Mouse (Mus musculus) right cerebral cortex, adult 2 months (tissue): Measurements from ENCODE around the gene Zfp444.
A peak's percentile ranks its signal among the peaks of the same experiment; 100 is the strongest.

Source experiments
- DNase-seq, 2 experiments: peaks; one replicate each; pipeline ENCODE4 v3.0.0; 2021 to 2022; ENCODE audit warnings: low spot score in 2 of 2

Gene Zfp444

DNA sequence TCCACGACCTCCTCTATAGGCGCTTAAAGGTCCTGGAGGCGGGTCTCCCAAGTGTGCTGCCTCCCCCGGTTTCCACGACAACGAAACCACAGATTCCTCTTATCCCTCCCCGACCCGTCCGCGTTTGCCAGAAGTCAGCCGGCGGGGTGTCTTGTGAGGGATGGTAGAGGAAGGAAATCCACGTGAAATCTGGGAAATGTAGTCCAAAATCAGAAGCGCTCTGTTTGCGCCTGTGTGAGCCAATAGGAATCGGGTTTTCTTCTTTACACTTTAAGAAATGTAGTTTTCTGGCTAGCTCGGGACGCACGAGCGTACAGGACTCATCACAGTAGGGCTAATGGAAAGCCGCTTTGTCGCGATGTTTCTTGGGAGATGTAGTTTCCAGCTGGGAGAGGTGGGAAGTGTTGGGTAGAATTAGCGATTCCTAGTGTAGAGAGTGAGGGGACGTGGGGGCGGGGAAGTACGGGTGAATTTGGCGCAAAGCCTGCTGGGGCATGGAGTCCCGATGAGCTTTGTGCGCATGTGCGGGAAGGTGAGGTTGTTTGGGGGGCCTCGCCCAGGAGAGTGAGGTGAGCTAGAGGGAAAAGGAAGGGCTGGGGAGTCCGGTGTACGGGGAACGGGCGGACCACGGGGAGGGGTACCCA is at the start of gene Zfp444:
Gene Zfp444, plus strand, starts transcription at position 221 of the 644 bp plus-strand sequence.
- DNase-seq = peak; percentile 100

GRCm38 (mm10) chr7:6126690-6127448 is 45.2 kb upstream of the Zfp444 start:
- peak; percentile 91 to 93 for DNase-seq

- no peak for DNase-seq
Observed at GRCm38 (mm10) chr7:6130346-6130745, 41.7 kb upstream of the Zfp444 start.

DNA sequence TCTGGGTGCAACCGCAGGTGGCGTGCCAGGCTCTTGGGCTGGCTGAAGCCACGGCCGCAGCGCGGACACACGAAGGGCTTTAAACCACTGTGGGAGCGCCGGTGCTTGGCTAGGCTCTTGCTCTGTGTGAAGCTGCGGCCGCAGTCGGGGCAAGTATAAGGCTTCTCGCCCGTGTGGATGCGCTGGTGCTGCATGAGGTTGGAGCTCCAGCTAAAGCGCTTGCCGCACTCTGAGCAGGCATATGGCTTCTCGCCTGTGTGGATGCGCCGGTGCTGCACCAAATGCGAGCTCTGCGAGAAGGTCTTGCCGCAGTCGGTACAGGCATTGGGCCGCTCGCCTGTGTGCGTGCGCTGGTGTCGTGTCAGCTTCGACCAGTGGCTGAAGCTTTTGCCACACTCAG is 39.4 kb upstream of the Zfp444 start:
- no peak for DNase-seq

GRCm38 (mm10) chr7:6136497-6136896 is 35.5 kb upstream of the Zfp444 start:
- no peak for DNase-seq

GRCm38 (mm10) chr7:6139295-6139694 is 32.7 kb upstream of the Zfp444 start:
- no peak for DNase-seq

DNA sequence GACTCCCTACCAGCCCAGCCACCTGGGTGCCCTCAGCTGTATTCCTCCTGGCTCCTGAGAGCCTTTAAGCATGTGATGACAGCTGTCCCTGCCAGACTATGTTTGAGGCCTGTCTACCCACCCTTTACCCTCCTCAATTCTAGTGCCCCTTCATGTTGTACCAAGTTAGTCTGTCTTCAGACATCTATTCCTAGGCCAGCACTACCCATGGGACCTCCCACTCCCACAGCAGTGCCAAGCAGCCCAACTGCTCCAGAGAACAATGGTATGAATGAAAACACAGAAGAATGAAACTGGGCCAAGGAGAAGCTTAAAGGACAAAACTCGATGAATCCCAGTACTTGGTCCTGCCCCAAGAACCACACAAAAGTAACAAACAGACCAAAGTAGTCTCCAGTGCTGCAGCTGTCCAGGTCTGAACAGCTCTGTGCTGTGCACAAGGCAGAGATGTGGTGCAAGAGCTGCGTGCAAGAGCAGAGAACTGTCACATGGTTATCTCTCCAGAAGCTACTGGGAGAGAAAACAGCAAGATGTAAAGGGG is 28.0 kb upstream of the Zfp444 start:
- no peak for DNase-seq

DNA sequence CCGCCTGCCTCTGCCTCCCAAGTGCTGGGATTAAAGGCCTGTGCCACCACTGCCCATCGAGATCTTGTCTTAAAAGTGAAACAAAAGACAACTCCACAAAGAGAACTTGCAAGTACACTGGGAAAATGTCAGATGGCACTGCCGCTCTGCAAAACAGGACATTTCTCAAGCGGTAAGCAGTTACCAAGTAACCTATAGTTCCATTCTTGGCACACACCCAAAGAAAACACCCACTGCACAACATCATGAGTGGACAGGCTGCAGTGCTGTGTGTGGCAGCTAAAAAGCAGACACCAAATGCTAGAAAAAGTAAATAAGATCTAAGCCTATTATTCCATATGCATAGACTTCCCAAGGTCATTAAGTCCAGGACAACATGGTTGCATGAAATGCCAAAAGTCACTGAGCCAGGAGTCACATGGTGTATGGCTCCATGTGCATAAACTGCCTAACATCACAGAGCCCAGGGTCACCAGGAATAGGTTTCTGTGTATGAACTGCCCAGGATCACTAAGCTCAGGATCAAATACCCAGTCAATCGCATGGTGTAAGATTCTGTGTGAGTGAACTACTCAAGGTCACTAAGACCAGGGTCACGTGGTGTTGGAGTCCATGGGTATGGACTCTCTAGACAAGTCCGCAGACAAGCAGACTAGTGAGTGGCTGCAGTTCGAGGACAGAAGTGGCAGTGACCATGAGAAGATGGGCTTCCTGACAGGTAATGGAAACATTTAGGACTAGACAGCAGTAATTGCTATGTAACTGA is 26.4 kb upstream of the Zfp444 start:
- no peak for DNase-seq

DNA sequence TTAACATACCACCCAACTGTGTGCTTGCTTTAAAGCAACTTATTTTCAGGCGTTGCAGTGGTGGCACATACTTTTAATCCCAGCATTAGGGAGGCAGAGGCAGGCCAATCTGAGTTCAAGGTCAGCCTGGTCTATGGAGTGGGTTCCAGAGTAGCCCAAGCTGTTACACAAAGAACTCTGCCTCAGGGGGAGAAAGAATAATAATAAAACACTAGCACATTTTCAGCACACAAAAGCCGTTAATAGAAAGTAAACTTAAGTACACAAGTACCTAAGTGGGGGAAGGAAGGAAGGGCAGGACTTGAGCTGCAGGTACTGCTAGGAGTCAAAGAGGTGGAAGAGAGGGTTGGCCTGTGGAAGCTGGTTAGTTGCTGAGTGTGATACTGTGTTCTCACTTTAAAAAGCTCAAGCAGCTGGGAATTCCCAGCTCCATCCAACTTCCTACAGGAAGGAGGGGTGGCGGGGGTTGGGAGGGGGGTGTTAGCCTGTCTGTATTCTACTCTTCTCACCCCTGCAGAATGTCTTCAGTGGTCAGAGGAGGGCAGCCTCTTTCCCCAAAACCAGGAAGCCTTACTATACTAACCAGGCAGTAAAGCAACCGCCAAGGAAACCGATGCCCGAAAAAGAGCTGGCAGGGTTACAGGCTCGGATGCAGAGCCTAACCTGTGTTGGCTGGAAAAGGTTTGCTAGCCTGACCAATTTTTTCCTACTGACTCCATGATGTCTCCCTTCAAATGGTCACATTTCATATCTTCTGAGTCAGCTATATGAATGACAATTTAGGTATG is 25.6 kb upstream of the Zfp444 start:
- no peak for DNase-seq

- no peak for DNase-seq
Observed at GRCm38 (mm10) chr7:6146982-6147325, 25.1 kb upstream of the Zfp444 start.

- no peak for DNase-seq
Observed at GRCm38 (mm10) chr7:6147688-6148087, 24.3 kb upstream of the Zfp444 start.

- no peak for DNase-seq
Observed at GRCm38 (mm10) chr7:6151266-6151665, 20.8 kb upstream of the Zfp444 start.

DNA sequence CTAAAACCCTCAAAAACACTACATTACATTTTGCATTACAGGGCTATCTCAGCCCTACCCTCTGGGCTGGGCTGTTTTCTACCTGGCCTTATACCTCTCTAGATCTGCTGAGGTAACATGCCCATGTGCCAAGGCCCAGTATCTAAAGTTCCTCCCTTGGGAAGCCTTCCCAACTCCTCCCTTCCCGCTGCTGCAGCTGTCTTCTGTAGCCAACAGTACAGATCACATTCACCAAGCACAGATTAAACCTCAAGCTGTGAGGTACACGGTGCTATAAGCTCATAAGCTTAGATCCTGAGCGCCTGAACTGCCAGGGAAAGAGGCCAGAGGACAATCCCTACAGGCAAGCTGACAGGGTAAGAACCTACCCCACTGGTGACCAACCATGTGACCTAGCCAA is 20.0 kb upstream of the Zfp444 start:
- no peak for DNase-seq

- DNase-seq = no peak
Observed at GRCm38 (mm10) chr7:6153131-6153530, 18.9 kb upstream of the Zfp444 start.

DNA sequence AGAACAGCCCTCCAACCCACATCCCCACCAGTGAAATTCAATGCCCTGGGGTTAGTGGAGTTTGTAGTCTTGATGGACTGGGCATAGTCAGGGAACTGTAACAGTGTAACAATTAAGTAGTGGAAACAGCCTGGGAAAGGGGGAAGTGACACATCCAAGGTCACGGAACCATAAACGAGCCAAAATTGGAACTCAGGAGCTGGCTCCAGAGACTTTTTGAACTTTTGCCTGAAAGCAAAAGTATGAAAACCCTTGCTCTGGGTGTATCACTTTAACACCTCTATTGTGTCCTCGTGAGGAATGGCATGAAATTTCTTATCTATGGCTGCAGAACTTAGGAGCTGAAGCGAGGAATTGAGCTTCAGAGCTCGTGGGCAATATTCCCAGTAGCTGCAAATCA is 17.9 kb upstream of the Zfp444 start:
- no peak for DNase-seq

GRCm38 (mm10) chr7:6155031-6155872 is 16.8 kb upstream of the Zfp444 start:
- peak; percentile 73 to 79 for DNase-seq

GRCm38 (mm10) chr7:6155901-6156411 is 16.1 kb upstream of the Zfp444 start, which contains the start of gene Zfp787:
Gene Zfp787, minus strand, starts transcription at chr7:6155997.
- peak; percentile 92 to 94 for DNase-seq

DNA sequence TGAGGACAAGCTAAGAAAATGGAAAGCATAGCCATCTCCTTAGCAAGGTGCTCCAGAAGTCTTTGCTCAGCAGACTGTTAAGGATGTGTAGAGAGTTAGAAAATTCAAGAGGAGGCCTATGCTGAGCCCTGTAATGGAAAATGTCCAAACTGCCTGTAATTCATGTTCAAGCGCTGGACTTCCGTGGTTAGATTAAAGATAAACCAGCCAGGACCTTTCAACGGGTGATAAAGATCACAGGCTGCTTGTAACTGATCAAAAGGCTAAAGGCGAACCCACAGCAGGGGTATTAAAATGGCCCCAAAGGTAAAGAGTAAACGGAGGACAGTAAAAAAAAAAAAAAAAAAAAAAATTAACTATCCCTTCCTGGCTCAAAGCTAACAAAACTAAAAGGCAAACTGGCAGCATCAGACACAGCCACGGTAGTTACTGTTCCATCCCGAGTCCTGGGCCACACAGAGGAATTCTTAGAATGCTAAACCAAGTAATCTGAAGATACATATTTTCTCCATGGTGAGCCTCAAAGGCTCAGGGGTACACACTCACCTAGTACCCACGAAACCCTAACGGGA is 15.0 kb upstream of the Zfp444 start:
- no peak for DNase-seq

DNA sequence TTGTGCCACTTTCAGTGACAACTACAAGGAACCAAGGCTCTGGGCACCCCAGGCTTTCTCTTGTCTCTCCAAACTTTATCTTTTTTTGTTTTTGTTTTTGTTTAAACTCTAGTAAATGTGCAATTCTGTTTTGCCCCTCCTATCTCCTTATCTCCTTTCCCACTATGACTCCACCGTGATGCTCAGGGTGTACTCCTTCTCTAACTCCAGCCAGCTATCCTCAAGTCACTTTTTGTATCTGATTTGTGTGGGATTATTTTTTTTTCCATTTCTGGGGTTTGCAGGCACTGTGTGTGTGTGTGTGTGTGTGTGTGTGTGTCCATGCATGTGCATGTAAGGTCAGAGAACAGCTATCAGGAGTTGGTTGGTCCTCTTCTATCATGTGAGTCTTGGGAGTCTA is 14.5 kb upstream of the Zfp444 start:
- no peak for DNase-seq

DNA sequence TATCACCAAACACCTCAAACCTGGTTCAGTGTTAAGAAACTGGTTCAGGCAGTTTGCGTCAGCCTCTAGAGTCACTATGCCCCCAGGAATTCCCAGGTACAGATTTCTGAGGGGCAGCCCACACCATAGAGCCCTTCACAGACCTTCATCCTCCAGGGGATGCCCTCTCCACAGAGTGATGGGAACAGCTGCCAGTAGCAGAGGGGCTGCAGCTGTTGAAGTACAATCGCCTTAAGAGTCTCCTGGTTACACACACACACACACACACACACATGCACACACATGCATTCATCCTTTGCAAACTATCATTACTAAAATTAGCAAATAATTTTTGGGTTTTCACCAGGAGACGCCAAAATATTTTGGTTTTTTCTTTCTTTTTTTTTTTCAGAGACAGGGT is 12.4 kb upstream of the Zfp444 start:
- DNase-seq = no peak
